Mouse (Mus musculus) urinary bladder, postnatal 0 days (tissue): Measurements from ENCODE around the gene Tas2r123. TPM values are rescaled to one million over a fixed set of nuclear protein-coding genes. Genes with fewer than 3 reads are reported as not detected.

Source experiments
- polyA plus RNA-seq: library from polyadenylated mRNA; unstranded; fragments of >200 nt; fragmentation: Nextera tagmentation; extraction: Ambion mirVana; gene quantifications from 2 replicates; pipeline ENCODE4 v1.2.1, GENCODE M21; 2015

Tas2r123 gene
- not detected in 2 replicates for polyA plus RNA-seq

DNA sequence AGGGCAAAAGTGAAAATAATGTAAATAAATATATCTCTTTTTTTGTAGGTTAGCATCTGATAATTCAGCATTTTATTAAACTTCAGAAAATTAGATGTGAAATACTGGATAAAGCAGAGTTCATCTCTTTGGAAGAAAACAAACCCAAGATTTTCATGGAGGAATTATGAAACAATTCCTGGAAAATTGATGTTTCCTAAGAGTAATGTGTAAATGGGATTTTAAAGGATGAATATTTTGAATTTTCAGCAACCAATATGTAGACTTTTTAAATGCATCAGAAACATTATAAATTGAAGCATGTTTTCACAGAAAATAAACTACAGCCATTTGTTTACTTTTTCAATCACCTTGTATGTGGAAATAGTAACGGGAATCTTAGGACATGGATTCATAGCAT lies at the start of gene Tas2r123:
TSS of gene Tas2r123 (plus strand) at position 301 of the 400 bp plus-strand sequence.

DNA sequence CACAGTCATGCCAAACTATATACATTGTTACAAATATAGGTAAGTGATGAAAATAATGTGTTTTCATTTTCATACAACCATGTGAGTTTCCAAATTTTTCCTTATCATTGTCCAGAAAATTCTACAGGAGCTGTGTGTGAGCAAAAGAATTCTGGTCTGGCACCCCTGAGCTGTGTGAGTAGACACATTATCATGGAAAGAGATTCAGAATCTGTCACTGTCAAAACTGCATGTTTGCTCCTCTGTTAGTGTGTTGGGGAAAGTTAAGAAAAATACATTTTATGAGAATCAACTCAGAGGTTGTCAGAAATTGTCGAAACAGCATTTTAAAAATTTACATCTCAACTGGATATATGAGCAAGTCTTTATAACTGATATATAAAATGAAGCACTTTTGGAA lies 44.4 kb upstream of the Tas2r123 start, which contains the start of gene Tas2r117:
TSS of gene Tas2r117 (plus strand) at position 301 of the 400 bp plus-strand sequence.

DNA sequence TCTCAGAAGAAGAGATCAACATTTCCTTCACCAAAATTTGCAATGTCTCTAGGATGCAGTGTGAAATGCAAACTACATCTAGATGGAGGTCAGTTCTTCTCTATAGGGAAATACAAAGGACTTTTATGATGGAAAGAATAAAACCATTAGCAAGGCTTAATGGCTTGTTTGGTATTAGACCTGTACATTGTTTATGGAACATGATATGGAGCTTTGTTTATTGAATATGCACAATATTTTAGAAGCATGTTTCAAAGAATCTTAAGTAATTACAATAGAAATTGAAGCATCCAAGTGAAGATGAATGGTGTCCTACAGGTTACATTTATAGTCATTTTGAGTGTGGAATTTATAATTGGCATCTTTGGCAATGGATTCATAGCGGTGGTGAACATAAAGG lies 8.2 kb downstream of the Tas2r123 start, which contains the start of gene Tas2r116:
TSS of gene Tas2r116 (plus strand) at position 301 of the 400 bp plus-strand sequence.

DNA sequence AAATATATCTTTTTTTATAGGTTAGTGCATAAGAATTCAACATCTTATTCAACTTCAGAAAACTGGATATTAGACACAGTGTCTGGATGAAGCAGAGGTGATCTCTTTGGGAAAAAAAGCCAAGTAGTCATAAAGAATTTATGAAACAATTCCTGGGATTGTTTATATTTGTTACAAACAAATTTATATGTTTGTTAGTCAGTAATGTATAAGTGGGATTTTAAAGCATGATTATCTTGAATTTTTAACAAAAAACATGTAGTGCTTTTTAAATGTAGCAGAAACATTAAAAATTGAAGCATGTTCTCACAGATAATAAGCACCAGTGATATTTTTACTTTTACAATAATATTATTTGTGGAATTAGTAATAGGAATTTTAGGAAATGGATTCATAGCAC lies 20.8 kb downstream of the Tas2r123 start, which contains the start of gene Tas2r110:
TSS of gene Tas2r110 (plus strand) at position 301 of the 400 bp plus-strand sequence.

DNA sequence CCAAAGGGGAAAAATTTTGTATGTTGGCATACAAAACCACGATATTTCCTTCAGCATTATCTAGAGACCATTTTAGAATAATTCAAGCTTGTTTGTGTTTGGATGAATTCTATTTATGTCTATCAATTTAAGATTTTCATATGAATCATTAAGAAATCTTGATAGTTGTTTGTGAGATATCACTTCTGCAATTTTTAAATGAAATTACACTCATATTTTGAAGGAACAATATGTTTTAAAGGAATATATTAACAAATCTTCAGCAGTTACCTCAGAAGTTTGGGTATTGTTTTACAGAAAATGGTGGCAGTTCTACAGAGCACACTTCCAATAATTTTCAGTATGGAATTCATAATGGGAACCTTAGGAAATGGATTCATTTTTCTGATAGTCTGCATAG lies 45.8 kb downstream of the Tas2r123 start, which contains the start of gene Tas2r113:
TSS of gene Tas2r113 (plus strand) at position 301 of the 400 bp plus-strand sequence.

Other genes starting within 250 kb of the Tas2r123 start
- gene A630073D07Rik, start 195.6 kb upstream of the Tas2r123 start, polyA plus RNA-seq: not detected in 2 replicates
- gene Tas2r120, start 190.2 kb upstream of the Tas2r123 start, polyA plus RNA-seq: not detected in 2 replicates
- gene Tas2r121, start 146.1 kb upstream of the Tas2r123 start, polyA plus RNA-seq: not detected in 2 replicates
- gene Tas2r122, start 135.2 kb upstream of the Tas2r123 start, polyA plus RNA-seq: not detected in 2 replicates
- not detected in 2 replicates for gene Tas2r115, start 109.1 kb upstream of the Tas2r123 start, polyA plus RNA-seq
- gene Tas2r124, start 92.4 kb upstream of the Tas2r123 start, polyA plus RNA-seq: not detected in 2 replicates
- not detected in 2 replicates for gene Tas2r102, start 85.0 kb upstream of the Tas2r123 start, polyA plus RNA-seq
- gene Tas2r136, start 69.0 kb upstream of the Tas2r123 start, polyA plus RNA-seq: not detected in 2 replicates
- gene Tas2r117, start 44.3 kb upstream of the Tas2r123 start, polyA plus RNA-seq: not detected in 2 replicates
- not detected in 2 replicates for gene Tas2r116, start 8.3 kb downstream of the Tas2r123 start, polyA plus RNA-seq
- gene Tas2r110, start 20.9 kb downstream of the Tas2r123 start, polyA plus RNA-seq: not detected in 2 replicates
- not detected in 2 replicates for gene Tas2r113, start 45.9 kb downstream of the Tas2r123 start, polyA plus RNA-seq
- gene Tas2r125, start 62.5 kb downstream of the Tas2r123 start, polyA plus RNA-seq: not detected in 2 replicates
- gene Tas2r129, start 104.0 kb downstream of the Tas2r123 start, polyA plus RNA-seq: not detected in 2 replicates
- not detected in 2 replicates for gene Tas2r131, start 110.8 kb downstream of the Tas2r123 start, polyA plus RNA-seq
- gene Tas2r109, start 133.8 kb downstream of the Tas2r123 start, polyA plus RNA-seq: not detected in 2 replicates
- gene Tas2r103, start 190.0 kb downstream of the Tas2r123 start, polyA plus RNA-seq: not detected in 2 replicates
- not detected in 2 replicates for gene Tas2r140, start 208.7 kb downstream of the Tas2r123 start, polyA plus RNA-seq